Mouse (Mus musculus) cortical plate, adult 2 months (tissue): ENCODE results near the gene Mical2.

Experiments used
- CTCF ChIP-seq: fragments of 200-500 bp; IDR thresholded peaks from 2 replicates; pipeline ENCODE4 v1.5.1; 2011; ENCODE audit warnings: mild to moderate bottlenecking, control low read depth, low read length; ENCODE audit not compliant: insufficient read depth; ENCODE audit errors: extremely low read depth
- POLR2A ChIP-seq: fragments of 200-500 bp; IDR thresholded peaks from 2 replicates; pipeline ENCODE4 v1.6.1; 2011; ENCODE audit warnings: mild to moderate bottlenecking, low read length, control low read depth; ENCODE audit not compliant: insufficient read depth; ENCODE audit errors: extremely low read depth

- no peak for TF ChIP-seq CTCF
- TF ChIP-seq POLR2A = no peak
Observed at GRCm38 (mm10) chr7:112275883-112276282, 50.2 kb downstream of the Mical2 start.
